Mouse (Mus musculus) frontal cortex, postnatal 36 days (tissue): Measurements from ENCODE around the gene Sdf4.
A peak's percentile ranks its signal among the peaks of the same experiment; 100 is the strongest.

ENCODE experiments used
- DNase-seq, 2 experiments: peaks; one replicate each; pipeline ENCODE4 v3.0.0; 2022; ENCODE audit warnings: low spot score in 2 of 2

Gene Sdf4

GRCm38 (mm10) chr4:156004109-156004508 lies 11.4 kb downstream of the Sdf4 start:
- no peak for DNase-seq

DNA sequence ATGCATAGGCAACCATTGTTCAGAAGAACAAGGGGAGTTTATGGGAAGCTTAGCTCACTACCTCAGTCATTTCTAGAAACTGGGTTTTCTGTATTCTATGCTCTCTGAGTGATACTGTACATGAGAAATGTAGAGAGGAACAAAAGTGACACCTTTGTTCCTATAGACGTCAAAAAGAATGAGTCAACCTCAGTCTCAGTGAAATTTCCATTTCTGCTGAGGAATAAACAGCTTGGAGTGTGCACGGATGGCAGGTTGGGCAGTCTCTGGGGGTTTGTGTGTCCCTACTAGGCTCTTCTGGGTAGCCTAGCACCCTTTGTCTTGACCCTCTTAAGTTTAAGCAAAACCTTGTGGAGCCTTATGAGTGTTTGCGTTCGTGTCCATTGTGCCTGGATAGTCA lies 15.7 kb downstream of the Sdf4 start:
- no peak for DNase-seq

DNA sequence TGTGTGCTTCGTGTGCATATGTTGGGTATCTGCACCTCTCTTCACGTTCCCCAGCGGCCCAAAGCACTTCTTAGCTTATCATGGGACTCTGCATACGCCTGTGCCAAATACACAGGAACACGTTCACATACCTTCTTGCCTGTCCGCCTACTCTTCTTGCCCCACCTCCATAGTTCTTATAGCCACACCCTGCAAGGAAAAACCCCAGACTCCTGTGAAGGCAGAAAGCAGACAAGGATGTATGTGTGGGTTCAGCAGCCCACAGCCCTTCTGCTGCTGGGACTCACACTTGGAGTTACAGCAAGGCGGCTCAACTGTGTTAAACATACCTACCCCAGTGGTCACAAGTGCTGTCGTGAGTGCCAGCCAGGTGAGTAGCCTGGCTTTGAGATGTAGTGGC lies 21.0 kb downstream of the Sdf4 start, which contains the start of gene Tnfrsf4:
TSS of gene Tnfrsf4 (plus strand) at position 207 of the 400 bp plus-strand sequence.
- DNase-seq = peak in 1 of 2 experiments; percentile 54

DNA sequence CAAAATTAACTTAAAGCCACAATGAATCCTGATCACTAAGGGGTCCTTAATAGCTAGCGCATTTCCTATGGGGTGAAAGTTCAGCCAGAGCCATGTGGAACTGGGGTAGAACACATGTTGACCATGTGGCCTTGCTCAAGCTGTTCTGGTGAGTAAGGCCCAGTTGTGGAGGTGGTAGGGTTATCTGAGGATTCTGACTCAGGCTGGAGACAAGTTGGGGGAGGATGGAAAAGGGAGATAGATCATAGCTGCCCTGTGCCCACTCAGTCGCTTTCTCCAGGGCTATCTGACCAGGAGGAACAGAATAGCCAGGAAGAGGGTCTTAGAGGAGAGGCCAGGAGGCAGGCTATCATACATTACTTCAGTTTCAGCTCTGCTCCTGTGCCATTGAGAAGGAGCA lies 21.8 kb downstream of the Sdf4 start:
- no peak for DNase-seq

DNA sequence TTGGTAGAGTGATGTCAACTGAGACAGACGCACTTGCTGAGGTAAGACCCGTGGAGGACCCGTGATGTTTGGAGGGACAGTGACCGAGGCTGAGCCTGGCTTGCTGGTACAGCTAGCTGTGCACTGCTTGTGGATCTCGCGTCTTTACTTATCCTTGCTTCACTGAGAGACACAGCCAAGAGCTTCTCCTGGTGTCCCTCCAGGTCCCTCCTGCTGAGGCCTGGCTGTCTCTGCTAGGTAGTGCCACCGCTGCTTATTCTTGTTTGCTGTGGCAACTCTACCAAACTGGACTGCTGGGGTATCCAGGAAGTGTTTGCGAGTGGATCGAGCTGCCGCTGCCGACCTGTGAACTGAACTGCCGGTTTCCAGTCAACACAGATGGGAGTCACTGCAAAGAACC lies 27.1 kb downstream of the Sdf4 start:
- no peak for DNase-seq

DNA sequence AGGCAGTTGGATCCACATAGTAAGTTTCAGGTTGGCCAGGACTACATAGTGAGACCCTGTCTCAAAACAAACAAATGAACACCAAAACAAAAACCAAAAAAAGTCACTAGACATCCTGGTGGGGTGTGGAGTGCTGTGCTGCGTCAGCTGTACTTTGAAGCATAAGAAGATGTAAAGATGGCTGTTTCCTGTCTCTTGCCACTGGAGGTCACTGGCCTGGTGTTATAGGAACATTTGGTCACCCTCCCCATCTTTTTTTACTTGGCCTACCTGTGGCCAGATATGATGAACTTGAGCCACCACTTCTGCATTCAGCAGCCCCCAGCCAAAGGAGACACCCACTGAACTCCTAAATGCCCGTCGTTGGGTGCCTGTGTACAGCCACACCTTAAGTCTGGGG lies 28.7 kb downstream of the Sdf4 start:
- DNase-seq = no peak

- DNase-seq = no peak
Observed at GRCm38 (mm10) chr4:156021942-156022419, 29.3 kb downstream of the Sdf4 start.

DNA sequence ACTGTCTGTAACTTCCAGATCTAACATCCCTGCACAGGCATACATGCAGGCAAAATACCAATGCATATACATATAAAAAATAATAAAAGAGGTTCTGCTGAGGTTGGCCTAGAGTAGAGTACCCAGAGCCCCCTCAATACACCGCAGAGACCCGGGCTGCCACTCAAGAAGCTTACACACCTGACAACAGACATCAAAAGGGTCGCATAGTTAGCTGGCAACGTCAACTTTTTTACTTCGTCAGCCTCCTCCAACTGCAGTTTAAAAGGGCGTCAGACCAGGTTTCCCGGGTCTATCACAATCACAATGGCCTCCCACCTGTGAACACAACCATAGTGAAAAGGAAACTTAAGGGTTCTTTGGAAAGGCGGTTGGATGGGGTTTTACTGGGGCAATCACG lies 30.8 kb downstream of the Sdf4 start:
- no peak for DNase-seq

GRCm38 (mm10) chr4:156024184-156024583 lies 31.5 kb downstream of the Sdf4 start:
- DNase-seq = no peak

DNA sequence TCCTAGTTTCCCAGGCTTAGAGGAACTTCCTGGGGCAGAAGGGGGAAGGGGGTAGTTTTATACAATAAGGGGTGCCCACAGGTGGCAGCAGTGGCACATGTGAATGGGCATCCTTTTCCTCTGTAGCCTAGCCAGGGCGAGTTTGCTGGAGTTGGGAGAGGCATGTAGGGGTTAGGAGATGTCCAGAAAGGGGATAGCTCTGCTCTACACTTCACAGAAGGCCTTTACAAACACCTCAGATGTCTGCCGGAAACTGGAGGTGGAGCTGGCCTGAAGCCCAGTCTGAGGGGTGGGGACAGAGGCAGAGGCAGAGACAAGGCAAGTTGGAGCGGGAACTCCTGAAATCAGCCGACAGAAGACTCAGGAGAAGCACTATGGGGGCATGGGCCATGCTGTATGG lies 33.3 kb downstream of the Sdf4 start, which contains the start of gene Tnfrsf18:
TSS of gene Tnfrsf18 (plus strand) at position 152 of the 400 bp plus-strand sequence.
- peak; percentile 68 to 70 for DNase-seq

GRCm38 (mm10) chr4:156028580-156028979 lies 35.9 kb downstream of the Sdf4 start:
- DNase-seq = no peak

GRCm38 (mm10) chr4:156030651-156031118 lies 38.0 kb downstream of the Sdf4 start:
- no peak for DNase-seq

GRCm38 (mm10) chr4:156031255-156031592 lies 38.6 kb downstream of the Sdf4 start:
- DNase-seq = no peak

DNA sequence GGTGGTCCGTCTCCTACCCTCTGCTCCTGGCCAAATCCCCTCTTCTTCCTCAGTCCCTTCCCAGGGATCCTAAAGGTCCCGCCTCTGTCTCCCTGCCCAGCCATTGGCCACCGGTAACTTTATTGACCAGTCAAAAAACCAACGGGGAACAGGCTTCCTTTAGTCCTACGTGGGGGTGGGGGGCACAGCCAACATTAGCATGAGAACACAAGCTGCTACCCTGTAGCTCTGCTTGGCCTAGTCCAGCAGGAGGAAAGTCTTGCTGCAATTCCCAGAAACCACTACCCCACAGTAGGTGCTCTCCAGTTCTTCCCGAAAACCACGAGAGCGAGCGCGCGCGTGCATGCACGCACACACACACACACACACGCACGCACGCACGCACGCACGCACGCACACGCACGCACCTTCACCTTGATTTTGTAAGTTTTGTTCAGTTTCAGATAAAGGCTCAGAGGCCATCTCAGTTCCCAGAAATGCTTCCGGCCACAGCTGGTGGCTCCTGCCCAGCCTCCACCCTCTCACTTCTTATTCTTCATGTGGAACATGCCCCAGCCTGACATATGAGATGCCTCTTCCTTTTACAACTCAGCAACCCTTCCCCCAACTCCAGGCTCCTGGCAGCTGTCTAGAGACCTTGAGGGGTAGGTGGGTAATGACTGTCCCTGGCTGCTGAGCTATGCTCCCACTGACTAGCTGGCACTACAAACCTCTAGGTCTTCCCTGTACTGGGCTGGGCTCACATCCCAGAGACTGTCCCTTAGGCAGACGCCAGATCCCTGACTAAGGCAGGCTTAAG lies 39.1 kb downstream of the Sdf4 start:
- DNase-seq = peak; percentile 65 to 84

GRCm38 (mm10) chr4:156032856-156033255 lies 40.2 kb downstream of the Sdf4 start:
- DNase-seq = no peak

- no peak for DNase-seq
Observed at GRCm38 (mm10) chr4:156033476-156034119, 40.9 kb downstream of the Sdf4 start.

GRCm38 (mm10) chr4:156034301-156034700 lies 41.6 kb downstream of the Sdf4 start:
- no peak for DNase-seq

GRCm38 (mm10) chr4:156034901-156035300 lies 42.2 kb downstream of the Sdf4 start:
- DNase-seq = no peak

- no peak for DNase-seq
Observed at GRCm38 (mm10) chr4:156044754-156045153, 52.1 kb downstream of the Sdf4 start.

DNA sequence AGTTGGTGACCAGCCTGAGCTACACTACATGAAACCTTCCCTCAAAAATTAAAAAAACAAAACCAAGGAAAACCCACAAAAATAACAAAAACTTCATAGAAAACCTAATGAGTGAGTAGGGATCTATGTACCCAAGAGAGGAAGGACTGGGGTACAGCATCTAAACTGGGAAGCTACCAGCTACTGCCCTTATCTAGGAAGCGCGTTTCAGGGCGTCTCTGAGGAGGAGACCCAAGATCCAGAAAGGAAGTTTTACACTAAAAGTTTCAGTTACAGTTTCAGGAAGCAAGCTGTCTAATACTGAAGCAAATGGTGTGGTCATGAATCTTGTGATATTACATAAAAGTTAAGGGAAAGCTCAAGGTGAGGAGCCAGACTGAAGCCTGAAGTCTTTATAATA lies 57.1 kb downstream of the Sdf4 start:
- DNase-seq = no peak

GRCm38 (mm10) chr4:156050391-156050980 lies 57.8 kb downstream of the Sdf4 start:
- no peak for DNase-seq

DNA sequence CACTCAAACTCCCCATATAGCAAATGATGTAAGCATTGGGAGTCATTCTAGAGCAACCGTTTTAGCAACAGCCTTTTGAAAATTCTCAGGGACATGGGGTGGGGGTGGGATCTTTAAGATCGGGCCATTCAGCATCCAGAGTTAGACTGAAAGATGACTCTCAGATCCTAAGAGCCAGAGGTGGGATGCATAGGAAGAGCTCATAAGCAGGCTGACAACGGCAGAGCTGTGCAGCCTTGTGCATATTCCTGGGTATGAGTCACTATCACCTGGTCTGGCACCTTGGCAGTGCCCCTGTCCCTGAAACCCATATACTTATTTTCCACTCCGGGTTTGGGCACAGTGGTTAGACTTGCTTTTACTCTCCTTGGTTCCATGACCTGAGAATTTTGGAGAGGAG lies 60.4 kb downstream of the Sdf4 start:
- DNase-seq = no peak

GRCm38 (mm10) chr4:156054130-156054529 lies 61.5 kb downstream of the Sdf4 start:
- DNase-seq = no peak
